ENCODE assay signal across 12 mouse cellular contexts in the genomic region with DNA sequence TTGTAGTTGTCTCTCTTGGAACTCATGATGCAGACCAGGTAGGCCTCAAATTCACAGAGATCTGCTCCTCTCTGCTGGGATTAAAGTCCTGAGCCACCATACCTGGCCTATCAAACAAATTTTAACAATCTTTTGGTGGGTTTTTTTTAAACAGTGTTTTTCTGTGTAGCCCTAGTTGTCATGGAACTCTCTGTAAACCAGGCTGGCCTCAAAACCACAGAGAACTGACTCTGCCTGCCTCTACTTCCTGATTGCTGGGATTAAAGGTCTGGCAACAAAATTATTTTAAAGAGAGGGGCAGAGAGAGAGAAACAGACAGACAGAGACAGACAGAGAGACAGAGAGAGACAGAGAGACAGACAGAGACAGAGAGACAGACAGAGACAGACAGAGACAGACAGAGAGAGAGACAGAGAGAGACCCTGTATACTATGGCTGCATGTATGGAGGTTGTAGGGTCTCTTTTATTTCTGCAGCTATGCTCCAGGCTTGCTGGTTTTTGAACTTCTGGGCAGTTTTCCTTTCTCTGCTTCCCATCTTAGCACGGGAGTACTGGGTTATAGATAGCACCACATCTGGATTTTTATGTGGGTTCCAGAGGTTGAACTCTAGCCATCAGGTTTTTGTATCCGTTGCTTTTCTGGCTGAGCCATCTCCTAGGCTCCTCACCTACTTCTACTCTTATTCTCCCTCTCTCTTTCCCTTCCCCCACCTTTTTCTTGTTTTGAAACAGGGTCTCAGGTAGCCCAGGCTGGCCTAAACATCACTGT. TPM values are rescaled to one million over a fixed set of nuclear protein-coding genes. Genes with fewer than 3 reads are reported as not detected.
DNase-seq lines count a peak whose midpoint lies in the region; ATAC-seq and TF ChIP-seq lines count a peak whose summit lies in the region.
"Had no signal": no experiment of that assay in that cellular context is flagged by ENCODE, and none has a peak within 500 bp of the region (broad histone marks: within the 10 kb centered on the region; RNA-seq: fewer than 3 reads in every experiment).

No protein-coding gene starts in this region.

- TF ChIP-seq CTCF in spleen, adult 2 months (IDR thresholded peaks at IDR 0.05; ENCODE audit: extremely low read depth, insufficient read depth, insufficient read length, insufficient replicate concordance), result no peak
- TF ChIP-seq CTCF in cortical plate, adult 2 months (IDR thresholded peaks at IDR 0.05; ENCODE audit: extremely low read depth, insufficient read depth, low read length), result no peak

- intact Hi-C loops in heart, postnatal 36 days (cut with DNase I), result no loop called here

- H3K9me3 ChIP-seq in heart, embryonic 14.5 days (ENCODE audit: control insufficient read depth, low read length), result no peaks in the 10 kb centered on the region
- H3K9me3 ChIP-seq: forebrain, embryonic 12.5 days; hindbrain, embryonic 13.5 days; midbrain, embryonic 15.5 days had no signal

- H3K4me3 ChIP-seq in heart, embryonic 14.5 days (ENCODE audit: control insufficient read depth in 1 of 2, insufficient read depth in 1 of 2, low read depth in 1 of 2, low read length in 2 of 2), result no peak overlapping the region
- H3K4me3 ChIP-seq in spleen, adult 2 months (ENCODE audit: extremely low read depth, insufficient read depth, insufficient read length), result no peak overlapping the region
- no peak overlapping the region for H3K4me3 ChIP-seq in cortical plate, adult 2 months (ENCODE audit: insufficient read depth, low read length)
- H3K4me3 ChIP-seq: forebrain, embryonic 12.5 days; hindbrain, embryonic 13.5 days; midbrain, embryonic 15.5 days had no signal

- no peak for DNase-seq in heart, postnatal 36 days
- DNase-seq in spleen, adult 2 months (ENCODE audit: low read depth in 1 of 2, low spot score in 2 of 2), result peak in 1 of 2 experiments; percentile 67
- no peak for DNase-seq in spleen, postnatal 4 days (ENCODE audit: low spot score in 2 of 2)
- DNase-seq in frontal cortex, postnatal 14 days (ENCODE audit: low spot score in 2 of 2), result no peak
- no peak for DNase-seq in adrenal gland, adult 18-20 months (ENCODE audit: low spot score in 2 of 2)
- DNase-seq in retina, embryonic 14.5 days (ENCODE audit: low spot score), result no peak
- DNase-seq: cerebellum, adult 2 months had no signal

- no peaks in the 10 kb centered on the region for H3K27me3 ChIP-seq in heart, embryonic 14.5 days (ENCODE audit: control insufficient read depth, insufficient read depth, low read length)
- H3K27me3 ChIP-seq in spleen, adult 2 months (ENCODE audit: control insufficient read depth, insufficient read depth, low read length), result no peaks in the 10 kb centered on the region
- H3K27me3 ChIP-seq: forebrain, embryonic 12.5 days; hindbrain, embryonic 13.5 days; midbrain, embryonic 15.5 days had no signal

- no peak overlapping the region for H3K9ac ChIP-seq in heart, embryonic 14.5 days (ENCODE audit: low read length)
- H3K9ac ChIP-seq: forebrain, embryonic 12.5 days; hindbrain, embryonic 13.5 days; midbrain, embryonic 15.5 days had no signal

- ATAC-seq in heart, embryonic 14.5 days (ENCODE audit: insufficient number of reproducible peaks, insufficient read depth, low FRiP score, low read depth), result no peak
- ATAC-seq: midbrain, embryonic 15.5 days had no signal

- peak overlapping the region; percentile 56 to 64 for H3K27ac ChIP-seq in heart, embryonic 14.5 days (replicated peaks in 1 of 2; ENCODE audit: control insufficient read depth in 1 of 2, insufficient read depth in 1 of 2, low read depth in 2 of 2, low read length in 2 of 2)
- H3K27ac ChIP-seq in spleen, adult 2 months (ENCODE audit: insufficient read depth, low read length), result peak overlapping the region; percentile 84
- H3K27ac ChIP-seq in cortical plate, adult 2 months (ENCODE audit: insufficient read depth, low read length), result peak overlapping the region; percentile 68
- H3K27ac ChIP-seq: forebrain, embryonic 12.5 days; hindbrain, embryonic 13.5 days; midbrain, embryonic 15.5 days had no signal

- no peaks in the 10 kb centered on the region for H3K36me3 ChIP-seq in heart, embryonic 14.5 days (ENCODE audit: control insufficient read depth, insufficient read depth, low read length)
- H3K36me3 ChIP-seq in spleen, adult 2 months (ENCODE audit: control insufficient read depth, insufficient read depth, low read length), result no peaks in the 10 kb centered on the region
- H3K36me3 ChIP-seq: forebrain, embryonic 12.5 days; hindbrain, embryonic 13.5 days; midbrain, embryonic 15.5 days had no signal

- no peak overlapping the region for H3K4me2 ChIP-seq in heart, embryonic 14.5 days (ENCODE audit: low read length)
- H3K4me2 ChIP-seq: forebrain, embryonic 12.5 days; hindbrain, embryonic 13.5 days; midbrain, embryonic 15.5 days had no signal

- no peak for TF ChIP-seq POLR2A in spleen, adult 2 months (IDR thresholded peaks at IDR 0.05; ENCODE audit: low read depth, low read length)
- no peak for TF ChIP-seq POLR2A in cortical plate, adult 2 months (IDR thresholded peaks at IDR 0.05; ENCODE audit: extremely low read depth, insufficient read depth, low read length)

- 65% methylated on average over 2 of the region's 2 CpGs for WGBS in heart, embryonic 14.5 days
- 54% methylated on average over 2 of the region's 2 CpGs for WGBS in spleen, adult 2 months

- peaks cover 0 to 3% of the 10 kb centered on the region in 2 experiments; a peak in 2 of 4 replicates for H3K4me1 ChIP-seq in heart, embryonic 14.5 days (ENCODE audit: control insufficient read depth in 2 of 2, insufficient read depth in 2 of 2, low read length in 2 of 2)
- peaks cover 8% of the 10 kb centered on the region for H3K4me1 ChIP-seq in spleen, adult 2 months (ENCODE audit: control insufficient read depth, insufficient read depth, insufficient read length)
- H3K4me1 ChIP-seq in cortical plate, adult 2 months (ENCODE audit: control insufficient read depth, insufficient read depth, low read length), result no peaks in the 10 kb centered on the region
- H3K4me1 ChIP-seq: forebrain, embryonic 12.5 days; hindbrain, embryonic 13.5 days; midbrain, embryonic 15.5 days had no signal

RNA-seq across cellular contexts. Expression of a gene that starts 20.1 kb away (rescaled TPM):
- polyA plus RNA-seq in heart, embryonic 14.5 days (2014; fragmentation: Nextera tagmentation; extraction: Ambion mirVana), result 17.0 and 17.9 TPM in 2 replicates
- total RNA-seq in heart, postnatal 36 days (2021), result 10 to 100 TPM; 18.7 to 18.9 TPM
- polyA plus RNA-seq in spleen, adult 2 months (2012; rRNA removed), result 2.1 and 2.4 TPM in 2 replicates
- polyA plus RNA-seq in cortical plate, adult 2 months (2012; rRNA removed), result 11.1 TPM in 2 replicates
- 10 to 100 TPM; 21.2 to 27.0 TPM for total RNA-seq in adrenal gland, adult 18-20 months (2021)
